Mouse (Mus musculus): Measurements from ENCODE around the gene Cnpy1. TPM values are rescaled to one million over a fixed set of nuclear protein-coding genes. Genes with fewer than 3 reads are reported as not detected.

Gene Cnpy1
- polyA plus RNA-seq, 1 experiment from 2014 or later, result 0.14 TPM

- no peaks in the 10 kb centered on the region for H3K36me3 ChIP-seq (ENCODE audit: control insufficient read depth, insufficient read depth, low read length)
- H3K4me1 ChIP-seq (ENCODE audit: control insufficient read depth, insufficient read depth, low read length), result no peaks in the 10 kb centered on the region
- no peak overlapping the region for H3K4me2 ChIP-seq (replicated peaks; ENCODE audit: low read depth, low read length)
- ATAC-seq (ENCODE audit: low FRiP score, low TSS enrichment), result no peak
- H3K9me3 ChIP-seq (ENCODE audit: control insufficient read depth, low read length), result no peaks in the 10 kb centered on the region
- H3K27ac ChIP-seq (ENCODE audit: low read depth, low read length), result no peak overlapping the region
- no peak overlapping the region for H3K9ac ChIP-seq (ENCODE audit: low read depth, low read length)
- 94% methylated on average over 2 of the region's 2 CpGs for WGBS
- H3K27me3 ChIP-seq (ENCODE audit: control insufficient read depth, insufficient read depth, low read length), result no peaks in the 10 kb centered on the region
- H3K4me3 ChIP-seq (ENCODE audit: low read length), result no peak overlapping the region
Observed at GRCm38 (mm10) chr5:28250479-28250878, 4.9 kb upstream of the Cnpy1 start.

GRCm38 (mm10) chr5:28245121-28245520 lies 485 bp downstream of the Cnpy1 start:
- no peak for ATAC-seq (ENCODE audit: low FRiP score, low TSS enrichment)
- Histone ChIP-seq H3K4me2 (replicated peaks; ENCODE audit: low read depth, low read length) (no peak overlapping the region), H3K9ac (ENCODE audit: low read depth, low read length) (no peak overlapping the region), H3K9me3 (ENCODE audit: control insufficient read depth, low read length) (no peaks in the 10 kb centered on the region), H3K4me1 (ENCODE audit: control insufficient read depth, insufficient read depth, low read length) (no peaks in the 10 kb centered on the region), H3K36me3 (ENCODE audit: control insufficient read depth, insufficient read depth, low read length) (no peaks in the 10 kb centered on the region), H3K27me3 (ENCODE audit: control insufficient read depth, insufficient read depth, low read length) (no peaks in the 10 kb centered on the region), H3K27ac (ENCODE audit: low read depth, low read length) (no peak overlapping the region), H3K4me3 (ENCODE audit: low read length) (no peak overlapping the region)
- 71% methylated on average over 4 of the region's 4 CpGs for WGBS

- H3K9me3 ChIP-seq (ENCODE audit: control insufficient read depth, low read length), result no peaks in the 10 kb centered on the region
- H3K4me2 ChIP-seq (replicated peaks; ENCODE audit: low read depth, low read length), result no peak overlapping the region
- H3K27ac ChIP-seq (ENCODE audit: low read depth, low read length), result no peak overlapping the region
- H3K4me1 ChIP-seq (ENCODE audit: control insufficient read depth, insufficient read depth, low read length), result no peaks in the 10 kb centered on the region
- H3K4me3 ChIP-seq (ENCODE audit: low read length), result no peak overlapping the region
- H3K36me3 ChIP-seq (ENCODE audit: control insufficient read depth, insufficient read depth, low read length), result no peaks in the 10 kb centered on the region
- no peaks in the 10 kb centered on the region for H3K27me3 ChIP-seq (ENCODE audit: control insufficient read depth, insufficient read depth, low read length)
- WGBS, result 83% methylated on average over 8 of the region's 8 CpGs
- no peak for ATAC-seq (ENCODE audit: low FRiP score, low TSS enrichment)
- H3K9ac ChIP-seq (ENCODE audit: low read depth, low read length), result no peak overlapping the region
Observed at GRCm38 (mm10) chr5:28243501-28244177, 2.0 kb downstream of the Cnpy1 start.

GRCm38 (mm10) chr5:28241423-28241822 lies 4.2 kb downstream of the Cnpy1 start:
- Histone ChIP-seq H3K27ac (ENCODE audit: low read depth, low read length) (no peak overlapping the region), H3K9ac (ENCODE audit: low read depth, low read length) (no peak overlapping the region), H3K4me2 (replicated peaks; ENCODE audit: low read depth, low read length) (no peak overlapping the region), H3K36me3 (ENCODE audit: control insufficient read depth, insufficient read depth, low read length) (no peaks in the 10 kb centered on the region), H3K4me3 (ENCODE audit: low read length) (no peak overlapping the region), H3K4me1 (ENCODE audit: control insufficient read depth, insufficient read depth, low read length) (no peaks in the 10 kb centered on the region), H3K9me3 (ENCODE audit: control insufficient read depth, low read length) (no peaks in the 10 kb centered on the region), H3K27me3 (ENCODE audit: control insufficient read depth, insufficient read depth, low read length) (no peaks in the 10 kb centered on the region)
- WGBS, result 83% methylated on average over 4 of the region's 4 CpGs
- ATAC-seq (ENCODE audit: low FRiP score, low TSS enrichment), result no peak

GRCm38 (mm10) chr5:28239829-28240228 lies 5.8 kb downstream of the Cnpy1 start:
- H3K27ac ChIP-seq (ENCODE audit: low read depth, low read length), result no peak overlapping the region
- 64% methylated on average over 5 of the region's 5 CpGs for WGBS

GRCm38 (mm10) chr5:28238876-28239275 lies 6.7 kb downstream of the Cnpy1 start:
- H3K4me3 ChIP-seq (ENCODE audit: low read length), result no peak overlapping the region
- no peak for ATAC-seq (ENCODE audit: low FRiP score, low TSS enrichment)
- no peak overlapping the region for H3K9ac ChIP-seq (ENCODE audit: low read depth, low read length)
- no peaks in the 10 kb centered on the region for H3K36me3 ChIP-seq (ENCODE audit: control insufficient read depth, insufficient read depth, low read length)
- no peak overlapping the region for H3K4me2 ChIP-seq (replicated peaks; ENCODE audit: low read depth, low read length)
- 91% methylated on average over 5 of the region's 5 CpGs for WGBS
- no peaks in the 10 kb centered on the region for H3K27me3 ChIP-seq (ENCODE audit: control insufficient read depth, insufficient read depth, low read length)
- no peaks in the 10 kb centered on the region for H3K4me1 ChIP-seq (ENCODE audit: control insufficient read depth, insufficient read depth, low read length)
- no peak overlapping the region for H3K27ac ChIP-seq (ENCODE audit: low read depth, low read length)
- no peaks in the 10 kb centered on the region for H3K9me3 ChIP-seq (ENCODE audit: control insufficient read depth, low read length)

More at GRCm38 (mm10) chr5:28239829-28240228, 5.8 kb downstream of the Cnpy1 start:
- no peaks in the 10 kb centered on the region for H3K9me3 ChIP-seq (ENCODE audit: control insufficient read depth, low read length)
- no peak overlapping the region for H3K4me2 ChIP-seq (replicated peaks; ENCODE audit: low read depth, low read length)
- H3K4me3 ChIP-seq (ENCODE audit: low read length), result no peak overlapping the region
- no peaks in the 10 kb centered on the region for H3K27me3 ChIP-seq (ENCODE audit: control insufficient read depth, insufficient read depth, low read length)
- no peak for ATAC-seq (ENCODE audit: low FRiP score, low TSS enrichment)
- no peaks in the 10 kb centered on the region for H3K36me3 ChIP-seq (ENCODE audit: control insufficient read depth, insufficient read depth, low read length)
- no peaks in the 10 kb centered on the region for H3K4me1 ChIP-seq (ENCODE audit: control insufficient read depth, insufficient read depth, low read length)
- no peak overlapping the region for H3K9ac ChIP-seq (ENCODE audit: low read depth, low read length)

GRCm38 (mm10) chr5:28238152-28238551 lies 7.5 kb downstream of the Cnpy1 start:
- Histone ChIP-seq H3K4me1 (ENCODE audit: control insufficient read depth, insufficient read depth, low read length) (no peaks in the 10 kb centered on the region), H3K27me3 (ENCODE audit: control insufficient read depth, insufficient read depth, low read length) (no peaks in the 10 kb centered on the region), H3K9ac (ENCODE audit: low read depth, low read length) (no peak overlapping the region), H3K4me3 (ENCODE audit: low read length) (no peak overlapping the region), H3K9me3 (ENCODE audit: control insufficient read depth, low read length) (no peaks in the 10 kb centered on the region), H3K27ac (ENCODE audit: low read depth, low read length) (no peak overlapping the region), H3K36me3 (ENCODE audit: control insufficient read depth, insufficient read depth, low read length) (no peaks in the 10 kb centered on the region), H3K4me2 (replicated peaks; ENCODE audit: low read depth, low read length) (no peak overlapping the region)
- 18% methylated on average over 4 of the region's 4 CpGs for WGBS
- no peak for ATAC-seq (ENCODE audit: low FRiP score, low TSS enrichment)

- no peak for ATAC-seq (ENCODE audit: low FRiP score, low TSS enrichment)
- H3K9me3 ChIP-seq (ENCODE audit: control insufficient read depth, low read length), result no peaks in the 10 kb centered on the region
- H3K36me3 ChIP-seq (ENCODE audit: control insufficient read depth, insufficient read depth, low read length), result no peaks in the 10 kb centered on the region
- no peaks in the 10 kb centered on the region for H3K4me1 ChIP-seq (ENCODE audit: control insufficient read depth, insufficient read depth, low read length)
- 82% methylated on average over 2 of the region's 2 CpGs for WGBS
- H3K4me3 ChIP-seq (ENCODE audit: low read length), result no peak overlapping the region
- no peak overlapping the region for H3K4me2 ChIP-seq (replicated peaks; ENCODE audit: low read depth, low read length)
- H3K27me3 ChIP-seq (ENCODE audit: control insufficient read depth, insufficient read depth, low read length), result no peaks in the 10 kb centered on the region
- H3K27ac ChIP-seq (ENCODE audit: low read depth, low read length), result no peak overlapping the region
- H3K9ac ChIP-seq (ENCODE audit: low read depth, low read length), result no peak overlapping the region
Observed at GRCm38 (mm10) chr5:28237715-28238114, 7.9 kb downstream of the Cnpy1 start.

GRCm38 (mm10) chr5:28237055-28237454 lies 8.6 kb downstream of the Cnpy1 start:
- Histone ChIP-seq H3K9me3 (ENCODE audit: control insufficient read depth, low read length) (no peaks in the 10 kb centered on the region), H3K27ac (ENCODE audit: low read depth, low read length) (no peak overlapping the region), H3K4me3 (ENCODE audit: low read length) (no peak overlapping the region), H3K4me1 (ENCODE audit: control insufficient read depth, insufficient read depth, low read length) (no peaks in the 10 kb centered on the region), H3K27me3 (ENCODE audit: control insufficient read depth, insufficient read depth, low read length) (no peaks in the 10 kb centered on the region), H3K4me2 (replicated peaks; ENCODE audit: low read depth, low read length) (no peak overlapping the region), H3K9ac (ENCODE audit: low read depth, low read length) (no peak overlapping the region), H3K36me3 (ENCODE audit: control insufficient read depth, insufficient read depth, low read length) (no peaks in the 10 kb centered on the region)
- 51% methylated on average over 4 of the region's 4 CpGs for WGBS
- ATAC-seq (ENCODE audit: low FRiP score, low TSS enrichment), result no peak

Data from kidney, embryonic 14.5 days (tissue).